Mouse (Mus musculus) right cerebral cortex, postnatal 14 days (tissue): ENCODE data around the gene Pacs1.

Source experiments
- DNase-seq: peaks from one replicate; pipeline ENCODE4 v3.0.0; 2022

Pacs1 gene

DNA sequence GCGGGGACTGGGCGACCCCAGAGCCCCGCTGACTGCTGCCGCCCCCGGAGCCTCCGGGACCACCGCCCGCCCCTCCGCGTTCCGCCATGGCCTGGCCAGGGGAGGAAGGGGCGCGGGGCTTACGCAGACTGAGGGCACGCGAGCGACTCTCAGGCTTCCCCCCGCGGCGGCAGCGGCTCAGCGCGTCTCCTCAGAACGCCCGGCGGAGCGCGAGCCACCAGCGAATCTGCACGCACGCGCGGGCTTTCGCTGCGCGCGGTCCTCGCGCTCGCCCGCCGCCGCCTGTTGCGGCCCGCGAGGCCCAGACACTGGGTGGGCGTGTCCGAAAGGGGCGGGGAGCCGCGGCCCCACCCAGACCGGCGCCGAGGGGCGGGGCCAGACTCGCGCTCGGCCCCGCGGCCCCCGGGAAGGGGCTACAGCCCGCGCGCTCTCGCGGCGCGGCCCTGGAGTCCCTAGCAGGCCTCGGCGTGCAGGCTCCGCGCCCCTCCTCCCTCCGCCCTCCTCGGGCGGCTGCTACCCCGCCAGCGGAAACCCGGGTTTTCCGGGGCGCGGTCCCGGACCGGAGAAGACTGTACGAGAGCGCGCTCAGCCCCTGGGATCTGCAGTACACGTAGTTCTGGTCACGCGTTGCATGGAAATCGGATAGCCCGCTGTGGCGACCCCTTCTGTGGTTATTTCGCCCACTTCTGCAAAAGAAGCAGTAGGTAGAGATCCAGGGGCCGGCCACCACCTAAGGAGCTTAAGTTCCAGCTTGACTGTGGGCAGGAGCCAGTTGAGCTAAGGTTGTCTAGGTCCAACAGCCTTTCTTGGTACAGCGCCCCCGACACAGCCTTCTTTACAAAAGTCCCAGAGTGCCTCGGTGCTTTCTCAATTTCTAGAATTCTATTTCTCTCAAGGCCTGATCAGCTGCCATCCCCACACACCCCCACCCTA, at the start of gene Pacs1:
Pacs1 (minus strand) TSS at position 319 of the 933 bp plus-strand sequence.
- DNase-seq, result peak; percentile 86

GRCm38 (mm10) chr19:5313189-5313588, 40.3 kb upstream of the Pacs1 start:
- no peak for DNase-seq

DNA sequence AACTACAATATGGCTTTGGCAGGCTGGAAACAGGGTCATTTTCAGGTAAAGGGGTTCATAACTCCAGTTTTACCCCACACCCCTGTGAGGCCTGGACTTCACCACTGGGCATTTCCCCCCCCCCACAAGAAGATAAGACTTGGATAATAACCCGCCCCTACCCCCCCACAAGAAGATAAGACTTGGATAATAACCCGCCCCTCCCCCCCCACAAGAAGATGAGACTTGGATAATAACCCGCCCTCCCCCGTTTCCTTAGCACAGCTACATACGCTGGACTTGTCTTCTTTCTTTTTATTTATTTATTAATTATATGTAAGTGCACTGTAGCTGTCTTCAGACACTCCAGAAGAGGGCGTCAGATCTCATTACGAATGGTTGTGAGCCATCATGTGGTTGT, 36.1 kb upstream of the Pacs1 start:
- DNase-seq, result no peak

DNA sequence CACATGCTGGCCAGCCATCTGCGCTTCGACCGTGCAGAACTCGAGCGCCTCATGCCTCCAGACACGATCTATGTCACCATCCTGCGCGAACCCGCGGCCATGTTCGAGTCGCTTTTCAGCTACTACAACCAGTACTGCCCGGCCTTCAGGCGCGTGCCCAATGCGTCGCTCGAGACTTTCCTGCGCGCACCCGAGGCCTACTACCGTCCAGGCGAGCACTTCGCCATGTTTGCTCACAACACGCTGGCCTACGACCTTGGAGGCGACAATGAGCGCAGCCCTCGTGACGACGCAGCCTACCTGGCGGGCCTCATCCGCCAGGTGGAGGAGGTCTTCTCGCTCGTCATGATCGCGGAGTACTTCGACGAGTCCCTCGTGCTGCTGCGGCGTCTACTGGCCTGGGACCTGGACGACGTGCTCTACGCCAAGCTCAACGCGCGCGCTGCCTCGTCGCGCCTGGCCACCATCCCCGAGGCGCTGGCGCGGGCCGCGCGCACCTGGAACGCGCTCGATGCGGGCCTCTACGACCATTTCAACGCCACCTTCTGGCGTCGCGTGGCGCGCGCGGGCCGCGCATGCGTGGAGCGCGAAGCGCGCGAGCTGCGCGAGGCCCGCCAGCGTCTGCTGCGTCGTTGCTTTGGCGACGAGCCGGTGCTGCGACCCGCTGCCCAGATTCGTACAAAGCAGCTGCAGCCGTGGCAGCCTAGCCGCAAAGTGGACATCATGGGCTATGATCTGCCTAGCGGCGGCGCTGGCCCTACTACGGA, 34.2 kb upstream of the Pacs1 start:
- DNase-seq, result no peak

GRCm38 (mm10) chr19:5306279-5306678, 33.4 kb upstream of the Pacs1 start:
- no peak for DNase-seq

DNA sequence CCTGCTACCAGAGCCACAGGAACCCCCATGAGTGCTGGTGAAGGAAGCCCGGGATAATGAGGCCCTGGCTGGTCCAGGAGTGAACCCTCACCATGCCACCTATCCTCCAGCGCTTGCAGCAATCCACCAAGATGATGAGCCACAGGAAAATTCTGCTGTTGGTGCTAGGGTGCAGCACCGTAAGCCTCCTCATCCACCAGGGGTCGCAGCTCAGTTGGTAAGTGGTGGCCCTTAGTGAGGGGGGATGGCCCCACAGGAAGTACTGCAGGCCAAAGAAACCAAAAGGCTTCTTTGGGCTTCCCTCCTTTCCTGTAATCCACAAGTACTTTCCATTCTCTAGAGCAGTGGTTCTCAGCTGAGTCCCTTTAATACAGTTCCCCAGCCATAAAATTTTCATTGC, 29.5 kb upstream of the Pacs1 start:
- peak; percentile 70 for DNase-seq

DNA sequence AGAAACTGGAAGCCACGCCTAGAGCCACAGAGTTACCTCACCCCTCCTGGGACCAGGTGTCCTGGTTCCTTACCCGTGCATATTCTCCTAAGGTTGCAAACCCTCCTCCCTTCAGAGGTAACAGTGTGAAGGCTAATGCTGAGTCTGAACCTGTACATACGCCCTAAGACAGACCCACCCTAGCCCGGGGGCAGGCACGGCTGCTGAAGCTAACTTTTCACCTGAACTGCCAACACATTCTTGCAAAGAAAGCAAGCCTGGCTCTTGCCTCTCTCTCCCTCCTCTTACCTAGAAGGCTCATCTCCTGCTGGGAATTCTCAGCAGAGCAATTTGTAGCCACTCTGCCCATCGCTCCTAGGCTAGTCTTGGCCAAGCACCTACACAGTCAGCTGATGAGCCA, 27.7 kb upstream of the Pacs1 start:
- DNase-seq, result no peak

DNA sequence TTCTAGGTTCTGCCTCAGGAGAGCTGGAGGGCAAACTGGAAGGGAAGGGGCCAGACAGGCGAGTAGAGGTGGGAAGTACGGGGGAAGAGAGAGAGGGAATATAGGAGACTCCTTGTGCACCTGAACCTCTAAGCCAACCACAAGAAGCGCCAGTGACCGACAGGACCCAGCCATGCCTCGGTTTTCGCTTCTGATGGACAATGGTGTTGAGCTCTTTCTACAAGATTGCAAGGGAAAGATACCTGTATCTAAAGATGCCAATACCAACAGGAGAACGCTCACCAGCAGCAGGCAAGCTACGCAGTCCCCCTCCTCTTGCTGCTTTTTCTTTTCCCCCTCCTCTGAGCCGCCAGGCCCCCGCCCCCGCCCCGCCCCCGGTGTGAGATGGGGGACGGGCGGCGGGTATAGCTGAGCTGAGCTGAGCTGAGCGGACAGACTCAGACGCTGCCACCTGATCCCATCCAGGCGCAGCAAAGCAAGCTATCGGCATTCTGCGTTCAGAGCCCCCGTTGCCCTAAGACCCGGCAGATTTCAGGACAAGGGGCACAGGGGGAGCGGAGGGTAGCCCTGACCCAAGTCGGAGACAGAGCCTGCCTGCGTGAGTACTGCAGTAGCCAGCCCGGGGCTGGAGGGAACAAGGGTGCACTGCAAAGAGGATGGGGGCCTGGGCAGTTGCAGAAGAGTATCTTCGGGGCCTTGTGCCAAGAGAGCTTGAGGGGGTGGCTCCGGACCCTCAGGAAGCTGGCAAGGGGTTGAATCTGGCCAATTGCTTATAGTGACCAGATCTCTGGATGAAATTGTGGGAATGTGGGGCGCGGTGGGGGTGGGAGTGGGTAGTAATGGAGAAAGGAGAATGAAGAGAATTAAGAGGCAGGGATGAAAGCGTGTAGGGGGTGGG, 25.2 kb upstream of the Pacs1 start, which contains the start of gene Gal3st3:
Gal3st3 (plus strand) TSS at position 429 of the 898 bp plus-strand sequence.
- peak; percentile 45 for DNase-seq

GRCm38 (mm10) chr19:5296630-5297029, 23.7 kb upstream of the Pacs1 start:
- DNase-seq, result peak; percentile 40

- peak; percentile 40 for DNase-seq
Measured at GRCm38 (mm10) chr19:5295736-5296075, 22.8 kb upstream of the Pacs1 start.

DNA sequence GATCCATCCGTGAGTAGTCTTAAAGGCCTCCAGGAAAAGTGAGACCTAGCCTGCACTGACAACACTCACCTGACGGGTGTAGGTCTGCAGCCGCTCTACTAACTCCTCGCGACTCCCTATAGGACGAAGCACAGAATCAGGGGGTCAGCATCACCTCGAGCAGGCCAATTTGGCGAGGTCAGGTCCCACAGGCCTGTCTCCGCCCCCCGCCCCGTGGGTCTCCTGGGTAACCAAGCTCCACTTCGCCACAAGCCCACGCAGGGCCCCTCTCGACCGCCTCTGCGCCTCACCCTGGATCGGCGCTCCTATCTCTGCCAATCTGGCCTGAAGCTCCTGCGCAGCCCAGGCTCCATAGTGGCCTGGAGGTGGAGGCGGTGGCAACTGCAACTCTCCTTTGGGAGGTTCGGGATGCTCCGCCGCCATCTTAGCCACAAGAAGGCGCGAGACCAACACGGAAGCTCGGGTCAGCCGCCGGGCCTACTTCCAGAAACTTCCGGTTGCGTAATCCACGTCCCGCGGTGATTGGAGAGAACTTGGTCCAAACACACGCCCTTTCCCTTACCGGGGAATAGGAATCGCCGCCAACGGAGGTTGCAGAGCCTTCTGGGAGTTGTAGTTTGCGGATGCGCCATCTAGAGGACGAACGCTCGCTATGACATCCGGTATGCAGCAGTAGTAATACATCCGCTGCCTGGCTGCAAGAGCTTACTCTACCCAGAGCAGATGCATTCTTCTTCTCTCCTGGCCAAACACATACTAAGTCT, 22.2 kb upstream of the Pacs1 start, which contains the start of gene Sf3b2:
Sf3b2 (minus strand) TSS at position 484 of the 764 bp plus-strand sequence.
- DNase-seq, result peak; percentile 97

DNA sequence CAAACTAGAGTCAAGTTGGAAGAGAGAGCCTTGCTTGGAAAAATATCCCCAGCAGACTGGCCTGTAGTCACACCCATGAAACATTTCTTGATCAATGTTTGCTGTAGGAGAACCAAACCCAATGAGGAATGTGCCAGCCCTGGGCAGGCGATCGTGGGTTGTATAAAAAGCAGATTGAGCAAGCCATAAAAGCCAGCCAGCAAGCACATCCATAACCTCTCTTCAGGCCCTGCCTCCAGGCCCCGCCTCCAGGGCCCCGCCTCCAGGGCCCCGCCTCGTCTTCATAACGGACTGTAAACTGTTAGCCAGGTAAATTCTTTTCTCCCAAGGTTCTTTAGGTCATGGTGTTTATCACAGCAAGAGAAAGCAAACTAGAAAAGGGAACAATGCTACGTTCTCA, 5.5 kb upstream of the Pacs1 start:
- DNase-seq, result no peak

- no peak for DNase-seq
Measured at GRCm38 (mm10) chr19:5277140-5277539, 4.2 kb upstream of the Pacs1 start.

DNA sequence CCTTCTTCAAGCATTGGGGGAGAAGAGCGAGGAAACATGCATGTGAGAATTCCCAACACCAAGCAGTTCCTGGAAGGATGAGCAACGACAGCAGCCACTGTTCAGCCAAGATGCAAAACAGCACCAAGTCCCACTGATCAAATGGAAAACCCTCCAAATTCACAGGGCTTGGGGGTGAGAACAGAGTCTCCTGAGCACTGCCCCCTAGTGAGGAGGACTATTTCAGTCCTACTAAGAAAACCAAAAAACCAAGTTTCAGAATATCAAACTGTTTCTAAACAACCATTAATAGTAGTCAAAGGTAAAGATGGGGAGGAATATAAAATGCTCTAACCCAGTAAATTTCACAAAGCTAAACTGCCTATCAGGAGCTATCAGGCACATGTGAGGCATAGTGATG, 3.6 kb upstream of the Pacs1 start:
- no peak for DNase-seq

GRCm38 (mm10) chr19:5275736-5276135, 2.8 kb upstream of the Pacs1 start:
- no peak for DNase-seq

DNA sequence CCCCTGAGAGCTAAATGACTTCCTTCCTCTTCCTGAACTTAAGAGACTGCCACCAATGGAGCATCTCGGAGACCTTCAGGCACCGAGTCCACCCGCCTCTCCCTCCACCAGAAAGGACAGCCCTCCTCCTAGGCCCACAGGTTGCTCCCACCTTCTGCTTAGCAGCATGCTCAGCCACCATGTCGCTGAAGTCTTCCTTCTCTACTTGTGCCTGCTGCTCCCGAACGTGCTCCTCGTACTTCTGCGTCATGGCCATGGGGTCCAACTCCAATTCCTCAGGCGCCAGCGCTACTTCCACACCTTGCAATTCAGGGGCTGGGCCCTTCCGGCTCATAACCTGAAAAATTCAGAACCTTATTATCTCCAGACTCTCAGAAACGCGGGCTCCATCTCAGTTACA, 1.7 kb upstream of the Pacs1 start:
- DNase-seq, result no peak

DNA sequence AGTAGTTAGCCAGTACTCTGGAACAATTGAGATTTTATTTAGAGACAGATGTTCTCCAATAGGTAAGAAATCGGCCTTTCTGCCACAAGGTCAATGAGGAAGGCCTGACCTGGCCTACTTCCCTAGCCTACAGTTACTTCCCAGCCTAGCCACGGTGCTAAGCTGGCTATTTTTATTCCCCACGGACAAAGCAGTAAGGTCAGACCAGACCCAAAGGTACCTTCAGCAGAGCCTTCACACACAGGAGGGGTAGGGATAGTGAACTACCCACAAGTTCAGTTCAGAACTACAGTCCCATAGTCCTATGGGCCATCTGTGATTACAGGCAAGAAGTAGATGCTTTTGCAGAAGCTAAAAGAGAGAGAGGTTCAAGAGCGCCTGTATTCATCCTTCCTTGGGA, 997 bp upstream of the Pacs1 start:
- DNase-seq, result no peak

DNA sequence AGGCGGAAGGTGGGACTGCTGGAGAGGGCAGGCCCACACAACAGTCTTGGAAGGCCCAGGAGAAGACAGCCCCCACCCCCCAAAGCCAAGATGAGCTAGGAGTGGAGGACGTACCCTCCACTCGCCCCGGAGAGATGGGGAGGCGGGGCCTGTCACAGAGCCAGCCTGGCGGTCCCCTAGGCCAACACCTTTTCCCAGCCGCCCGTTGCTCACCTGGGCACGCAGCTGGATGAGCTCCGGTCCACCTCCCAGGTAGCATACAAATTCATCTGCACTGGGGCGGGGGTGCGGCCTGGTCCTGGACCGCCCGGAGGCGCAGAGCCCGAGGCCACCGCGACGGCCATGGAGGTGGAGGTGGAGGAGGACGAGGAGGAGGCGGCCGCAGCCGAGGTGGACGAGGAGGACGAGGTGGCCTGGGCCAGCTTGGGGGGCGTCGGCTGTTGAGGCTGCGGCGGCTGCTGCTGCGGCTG, 558 bp downstream of the Pacs1 start:
- DNase-seq, result peak; percentile 31

- no peak for DNase-seq
Measured at GRCm38 (mm10) chr19:5271430-5271829, 1.5 kb downstream of the Pacs1 start.

- DNase-seq, result no peak
Measured at GRCm38 (mm10) chr19:5269392-5269791, 3.5 kb downstream of the Pacs1 start.

DNA sequence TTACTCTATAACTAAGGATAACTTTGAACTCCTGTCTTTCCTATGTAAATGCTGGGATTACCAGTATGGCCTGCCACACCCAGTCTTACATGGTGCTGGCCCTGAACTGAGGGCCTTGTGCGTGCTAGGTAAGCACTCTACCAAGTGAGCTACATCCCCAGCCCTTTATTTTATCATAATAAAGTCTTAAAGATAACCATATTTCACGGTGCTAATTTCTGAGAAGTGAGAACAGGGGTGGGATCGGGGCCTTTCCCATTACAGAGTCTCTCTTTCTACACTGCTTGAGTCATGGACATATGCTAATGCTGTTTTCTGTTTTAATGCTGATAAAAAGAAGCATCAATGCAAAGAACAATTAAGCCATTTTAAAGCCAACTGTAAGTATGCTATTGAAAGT, 4.0 kb downstream of the Pacs1 start:
- DNase-seq, result no peak

DNA sequence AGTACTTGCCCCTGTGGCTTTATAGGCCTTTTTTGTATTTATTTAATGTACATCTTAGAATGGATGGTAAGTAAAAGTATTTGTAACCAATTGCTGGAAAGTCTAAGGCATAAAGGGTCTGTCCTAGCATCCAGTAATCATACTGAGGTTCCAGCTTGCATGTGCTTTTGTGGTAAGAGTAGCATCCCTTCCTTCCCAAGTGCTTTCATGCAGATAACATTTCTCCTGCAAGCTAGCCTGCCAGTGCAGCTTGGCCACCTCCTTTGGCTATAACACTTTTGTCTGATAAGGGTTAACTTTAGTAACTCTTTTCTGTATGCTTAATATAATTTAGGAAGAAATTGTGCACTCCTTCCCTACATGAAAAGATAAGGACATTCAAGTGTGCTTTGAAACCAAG, 4.9 kb downstream of the Pacs1 start:
- DNase-seq, result no peak
